Mouse (Mus musculus): ENCODE measurements at regions not wholly inside any gene's neighbourhood (a gene's known extent, or its start where the extent isn't known, plus 50 kb on each side); places are given as distances from the start of the nearest gene placed in this dataset.

- WGBS: 84% methylated on average over 6 of the region's 6 CpGs
- Histone ChIP-seq H3K36me3 (no peaks in the 10 kb centered on the region), H3K27ac (replicated peaks) (no peak overlapping the region), H3K4me2 (replicated peaks) (no peak overlapping the region), H3K9ac (replicated peaks) (no peak overlapping the region), H3K4me1 (no peaks in the 10 kb centered on the region), H3K9me3 (no peaks in the 10 kb centered on the region), H3K4me3 (no peak overlapping the region), H3K27me3 (no peaks in the 10 kb centered on the region)
- ATAC-seq (ENCODE audit: low FRiP score, low read depth): no peak
Observed at GRCm38 (mm10) chr13:45255277-45255676, 134.3 kb upstream of the Mylip start.

GRCm38 (mm10) chr13:45262011-45262410 is 127.5 kb upstream of the Mylip start:
- Histone ChIP-seq H3K36me3 (no peaks in the 10 kb centered on the region), H3K4me1 (no peaks in the 10 kb centered on the region), H3K9me3 (no peaks in the 10 kb centered on the region), H3K4me2 (replicated peaks) (no peak overlapping the region), H3K27ac (replicated peaks) (no peak overlapping the region), H3K9ac (replicated peaks) (no peak overlapping the region), H3K4me3 (no peak overlapping the region), H3K27me3 (no peaks in the 10 kb centered on the region)
- 50% methylated on average over 5 of the region's 5 CpGs for WGBS
- no peak for ATAC-seq (ENCODE audit: low FRiP score, low read depth)

DNA sequence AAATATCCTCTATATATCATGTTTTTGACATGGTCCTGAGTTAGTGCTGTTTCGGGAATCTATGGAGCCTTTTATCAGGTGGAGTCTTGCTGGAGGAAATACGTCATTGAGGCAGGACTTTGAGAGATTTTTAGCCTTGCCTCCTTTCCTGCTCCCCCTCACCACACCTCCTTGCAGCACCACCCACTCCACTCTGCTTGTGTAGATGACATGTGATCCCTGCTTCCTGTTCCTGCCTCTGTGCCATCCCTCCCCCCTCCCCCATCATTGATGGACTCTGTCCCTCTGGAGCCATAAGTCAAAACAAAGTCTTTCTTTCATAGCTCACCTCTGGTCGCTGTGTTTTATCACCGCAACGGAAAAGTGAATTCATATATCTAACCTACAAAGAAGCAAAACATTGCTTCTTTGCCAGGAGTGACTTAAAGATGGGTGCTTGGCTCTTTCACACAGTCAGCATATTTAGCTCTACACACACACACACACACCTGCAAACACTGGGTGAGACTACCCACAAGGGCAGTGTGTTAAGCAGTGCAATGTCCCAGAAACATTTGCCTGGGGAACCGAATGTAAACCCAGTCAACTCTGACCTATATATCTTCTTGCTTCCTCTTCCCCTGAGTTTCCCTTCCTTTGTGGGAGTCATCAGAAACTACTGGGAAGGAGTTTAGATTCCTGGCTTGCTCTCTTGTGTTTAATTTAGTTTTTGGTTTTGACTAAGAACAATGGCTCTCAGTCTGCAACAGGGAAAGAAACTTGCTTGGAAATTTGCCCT is 123.1 kb upstream of the Mylip start:
- ATAC-seq (ENCODE audit: low FRiP score, low read depth): no peak
- H3K4me2 ChIP-seq (replicated peaks): no peak overlapping the region
- no peaks in the 10 kb centered on the region for H3K4me1 ChIP-seq
- no peak overlapping the region for H3K4me3 ChIP-seq
- no peaks in the 10 kb centered on the region for H3K9me3 ChIP-seq
- no peaks in the 10 kb centered on the region for H3K27me3 ChIP-seq
- H3K9ac ChIP-seq (replicated peaks): no peak overlapping the region
- 89% methylated on average over 6 of the region's 6 CpGs for WGBS
- H3K27ac ChIP-seq (replicated peaks): no peak overlapping the region
- no peaks in the 10 kb centered on the region for H3K36me3 ChIP-seq

DNA sequence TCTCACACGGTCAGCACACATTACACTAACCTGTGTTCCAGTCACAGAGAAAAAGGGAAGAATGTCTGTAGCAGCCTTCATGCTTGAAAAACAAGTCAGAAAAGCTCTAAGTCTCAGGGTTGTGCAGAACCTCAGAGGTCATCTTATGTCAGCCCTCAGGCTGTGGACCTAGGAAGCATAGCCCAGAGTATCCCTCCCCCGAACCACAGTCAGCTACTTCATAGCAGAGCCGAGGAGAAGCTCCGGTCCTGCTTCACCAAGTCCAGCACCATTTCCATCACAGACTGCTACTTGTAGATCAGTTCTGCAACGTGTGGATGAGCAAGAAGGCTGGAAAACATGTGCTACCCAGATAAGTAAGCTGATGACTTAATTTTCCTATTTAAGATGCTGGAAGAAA is 122.1 kb upstream of the Mylip start:
- 76% methylated on average over 5 of the region's 5 CpGs for WGBS
- Histone ChIP-seq H3K27ac (replicated peaks) (no peak overlapping the region), H3K4me1 (no peaks in the 10 kb centered on the region), H3K9ac (replicated peaks) (no peak overlapping the region), H3K36me3 (no peaks in the 10 kb centered on the region), H3K4me2 (replicated peaks) (no peak overlapping the region), H3K4me3 (no peak overlapping the region), H3K9me3 (no peaks in the 10 kb centered on the region), H3K27me3 (no peaks in the 10 kb centered on the region)
- no peak for ATAC-seq (ENCODE audit: low FRiP score, low read depth)

DNA sequence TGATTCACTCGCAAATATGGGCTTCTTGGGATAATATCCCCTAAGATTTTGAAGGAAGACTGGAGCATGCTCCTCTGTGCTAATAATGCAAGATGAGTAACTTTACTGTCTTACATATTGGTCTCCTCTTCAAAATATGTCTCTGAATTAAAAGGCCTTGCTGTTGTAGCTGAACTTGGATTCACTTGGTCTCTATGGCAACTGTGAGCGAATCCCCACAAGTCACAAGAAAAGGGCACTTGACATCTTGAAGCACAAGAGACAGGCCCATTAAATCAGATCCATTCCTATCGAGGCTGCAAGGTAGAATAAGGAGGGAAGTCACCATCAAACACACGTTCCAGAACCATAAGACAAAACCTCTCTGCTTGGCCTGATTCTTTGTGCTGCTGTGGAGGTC is 121.6 kb upstream of the Mylip start:
- H3K36me3 ChIP-seq: no peaks in the 10 kb centered on the region
- ATAC-seq (ENCODE audit: low FRiP score, low read depth): no peak
- H3K4me2 ChIP-seq (replicated peaks): no peak overlapping the region

GRCm38 (mm10) chr13:45274261-45274884 is 115.2 kb upstream of the Mylip start:
- 83% methylated on average over 8 of the region's 8 CpGs for WGBS
- Histone ChIP-seq H3K4me1 (no peaks in the 10 kb centered on the region), H3K27ac (replicated peaks) (no peak overlapping the region), H3K4me3 (no peak overlapping the region), H3K27me3 (no peaks in the 10 kb centered on the region), H3K4me2 (replicated peaks) (no peak overlapping the region), H3K9me3 (no peaks in the 10 kb centered on the region), H3K9ac (replicated peaks) (no peak overlapping the region), H3K36me3 (no peaks in the 10 kb centered on the region)
- ATAC-seq (ENCODE audit: low FRiP score, low read depth): no peak

More for the DNA sequence above, 121.6 kb upstream of the Mylip start:
- Histone ChIP-seq H3K4me3 (no peak overlapping the region), H3K4me1 (no peaks in the 10 kb centered on the region), H3K9me3 (no peaks in the 10 kb centered on the region), H3K9ac (replicated peaks) (no peak overlapping the region), H3K27ac (replicated peaks) (no peak overlapping the region), H3K27me3 (no peaks in the 10 kb centered on the region)
- WGBS: 66% methylated on average over 4 of the region's 4 CpGs

GRCm38 (mm10) chr13:45275391-45275790 is 114.2 kb upstream of the Mylip start:
- no peak overlapping the region for H3K4me3 ChIP-seq
- H3K4me2 ChIP-seq (replicated peaks): no peak overlapping the region
- no peaks in the 10 kb centered on the region for H3K36me3 ChIP-seq
- no peaks in the 10 kb centered on the region for H3K9me3 ChIP-seq
- H3K4me1 ChIP-seq: no peaks in the 10 kb centered on the region
- no peak overlapping the region for H3K9ac ChIP-seq (replicated peaks)
- H3K27ac ChIP-seq (replicated peaks): no peak overlapping the region
- H3K27me3 ChIP-seq: no peaks in the 10 kb centered on the region
- WGBS: 77% methylated on average over 5 of the region's 5 CpGs
- no peak for ATAC-seq (ENCODE audit: low FRiP score, low read depth)

GRCm38 (mm10) chr13:45277842-45278416 is 111.6 kb upstream of the Mylip start:
- Histone ChIP-seq H3K27ac (replicated peaks) (no peak overlapping the region), H3K9me3 (no peaks in the 10 kb centered on the region), H3K4me1 (no peaks in the 10 kb centered on the region), H3K4me2 (replicated peaks) (no peak overlapping the region), H3K27me3 (no peaks in the 10 kb centered on the region), H3K9ac (replicated peaks) (no peak overlapping the region), H3K36me3 (no peaks in the 10 kb centered on the region), H3K4me3 (no peak overlapping the region)
- WGBS: 85% methylated on average over 7 of the region's 7 CpGs
- no peak for ATAC-seq (ENCODE audit: low FRiP score, low read depth)

DNA sequence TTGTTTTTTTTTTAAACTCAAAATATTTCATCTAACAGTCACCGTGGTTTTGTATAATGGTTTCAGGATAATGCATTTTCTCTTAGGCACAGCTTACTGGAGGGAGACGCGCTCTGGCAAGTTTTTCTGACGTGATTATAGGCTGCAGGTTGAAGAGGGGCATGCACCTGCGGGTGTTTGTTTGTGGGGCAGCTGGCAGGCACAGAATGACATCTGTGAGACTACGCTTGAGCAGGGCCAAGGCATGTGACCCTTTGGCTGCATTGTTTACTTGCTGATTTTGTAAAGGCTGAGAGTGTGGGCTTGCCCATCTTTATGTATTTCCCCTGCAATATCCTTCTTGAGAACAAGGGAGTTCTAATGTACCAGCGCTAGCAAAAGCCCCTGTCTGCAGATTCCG is 108.4 kb upstream of the Mylip start:
- H3K27me3 ChIP-seq: no peaks in the 10 kb centered on the region
- 76% methylated on average over 8 of the region's 8 CpGs for WGBS
- no peaks in the 10 kb centered on the region for H3K4me1 ChIP-seq
- no peak for ATAC-seq (ENCODE audit: low FRiP score, low read depth)
- no peak overlapping the region for H3K27ac ChIP-seq (replicated peaks)
- H3K4me2 ChIP-seq (replicated peaks): no peak overlapping the region
- no peaks in the 10 kb centered on the region for H3K36me3 ChIP-seq
- no peak overlapping the region for H3K9ac ChIP-seq (replicated peaks)
- H3K4me3 ChIP-seq: no peak overlapping the region
- no peaks in the 10 kb centered on the region for H3K9me3 ChIP-seq

GRCm38 (mm10) chr13:45286651-45287050 is 102.9 kb upstream of the Mylip start:
- no peaks in the 10 kb centered on the region for H3K9me3 ChIP-seq
- H3K9ac ChIP-seq (replicated peaks): no peak overlapping the region
- no peak overlapping the region for H3K27ac ChIP-seq (replicated peaks)
- WGBS: 79% methylated on average over 2 of the region's 2 CpGs
- no peaks in the 10 kb centered on the region for H3K27me3 ChIP-seq
- H3K4me3 ChIP-seq: no peak overlapping the region
- no peak for ATAC-seq (ENCODE audit: low FRiP score, low read depth)
- no peaks in the 10 kb centered on the region for H3K4me1 ChIP-seq
- H3K4me2 ChIP-seq (replicated peaks): no peak overlapping the region
- H3K36me3 ChIP-seq: no peaks in the 10 kb centered on the region

DNA sequence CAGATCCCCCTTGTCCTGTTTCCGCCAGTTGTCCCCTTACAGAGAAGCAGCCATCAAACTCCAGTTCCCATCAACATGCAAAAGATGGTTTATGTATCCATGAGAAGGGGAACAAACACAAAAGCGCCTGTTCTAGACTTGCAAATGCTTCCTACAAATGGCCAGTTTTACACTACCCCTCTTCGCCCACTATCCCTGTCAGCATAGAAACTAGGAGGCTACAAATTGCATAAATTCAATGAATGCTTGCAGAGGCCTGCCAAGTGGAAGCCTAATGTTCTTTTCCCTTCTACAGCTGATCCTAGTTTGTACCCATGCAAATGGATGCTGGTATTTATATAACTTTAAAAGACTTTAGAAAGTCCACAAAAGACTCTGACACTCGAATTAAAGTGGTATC is 102.3 kb upstream of the Mylip start:
- Histone ChIP-seq H3K9me3 (no peaks in the 10 kb centered on the region), H3K4me3 (no peak overlapping the region), H3K4me2 (replicated peaks) (no peak overlapping the region), H3K9ac (replicated peaks) (no peak overlapping the region), H3K27me3 (no peaks in the 10 kb centered on the region), H3K27ac (replicated peaks) (no peak overlapping the region), H3K36me3 (no peaks in the 10 kb centered on the region), H3K4me1 (no peaks in the 10 kb centered on the region)
- no peak for ATAC-seq (ENCODE audit: low FRiP score, low read depth)
- WGBS: 87% methylated on average over 4 of the region's 4 CpGs

GRCm38 (mm10) chr13:45289976-45290375 is 99.6 kb upstream of the Mylip start:
- Histone ChIP-seq H3K4me3 (no peak overlapping the region), H3K27ac (replicated peaks) (no peak overlapping the region), H3K27me3 (no peaks in the 10 kb centered on the region), H3K9me3 (no peaks in the 10 kb centered on the region), H3K4me2 (replicated peaks) (no peak overlapping the region), H3K9ac (replicated peaks) (no peak overlapping the region), H3K36me3 (no peaks in the 10 kb centered on the region), H3K4me1 (no peaks in the 10 kb centered on the region)
- WGBS: 92% methylated on average over 11 of the region's 11 CpGs
- no peak for ATAC-seq (ENCODE audit: low FRiP score, low read depth)

Measured in midbrain, embryonic 12.5 days (tissue).